Mouse (Mus musculus): ENCODE measurements around the gene Myom3.

The Myom3 gene

GRCm38 (mm10) chr4:135814896-135815295 is 55.4 kb downstream of the Myom3 start:
- DNase-seq (ENCODE audit: low spot score), result no peak

- no peak for DNase-seq (ENCODE audit: low spot score)
These were observed 57.5 kb downstream of the Myom3 start for GRCm38 (mm10) chr4:135816905-135817622.

GRCm38 (mm10) chr4:135818366-135818765 is 58.9 kb downstream of the Myom3 start:
- no peak for DNase-seq (ENCODE audit: low spot score)

GRCm38 (mm10) chr4:135819826-135820526 is 60.5 kb downstream of the Myom3 start:
- DNase-seq (ENCODE audit: low spot score), result peak; percentile 82

- no peak for DNase-seq (ENCODE audit: low spot score)
These were observed 62.3 kb downstream of the Myom3 start for GRCm38 (mm10) chr4:135821772-135822171.

GRCm38 (mm10) chr4:135823298-135823697 is 63.8 kb downstream of the Myom3 start:
- DNase-seq (ENCODE audit: low spot score), result no peak

- DNase-seq (ENCODE audit: low spot score), result no peak
These were observed 64.7 kb downstream of the Myom3 start for GRCm38 (mm10) chr4:135824254-135824653.

GRCm38 (mm10) chr4:135828491-135828890 is 69.0 kb downstream of the Myom3 start:
- peak; percentile 61 for DNase-seq (ENCODE audit: low spot score)

GRCm38 (mm10) chr4:135832070-135832469 is 72.6 kb downstream of the Myom3 start:
- DNase-seq (ENCODE audit: low spot score), result no peak

GRCm38 (mm10) chr4:135833301-135834123 is 74.0 kb downstream of the Myom3 start:
- DNase-seq (ENCODE audit: low spot score), result no peak

- DNase-seq (ENCODE audit: low spot score), result no peak
These were observed 74.7 kb downstream of the Myom3 start for GRCm38 (mm10) chr4:135834124-135834717.

- DNase-seq (ENCODE audit: low spot score), result no peak
These were observed 79.4 kb downstream of the Myom3 start for GRCm38 (mm10) chr4:135838925-135839292.

- no peak for DNase-seq (ENCODE audit: low spot score)
These were observed 79.9 kb downstream of the Myom3 start for GRCm38 (mm10) chr4:135839293-135840011.

GRCm38 (mm10) chr4:135844400-135844799 is 84.9 kb downstream of the Myom3 start:
- no peak for DNase-seq (ENCODE audit: low spot score)

- no peak for DNase-seq (ENCODE audit: low spot score)
These were observed 88.1 kb downstream of the Myom3 start for GRCm38 (mm10) chr4:135847581-135847980.

- no peak for DNase-seq (ENCODE audit: low spot score)
These were observed 91.0 kb downstream of the Myom3 start for GRCm38 (mm10) chr4:135850411-135851095.

GRCm38 (mm10) chr4:135851942-135852341 is 92.4 kb downstream of the Myom3 start:
- DNase-seq (ENCODE audit: low spot score), result no peak

GRCm38 (mm10) chr4:135853987-135854546 is 94.6 kb downstream of the Myom3 start:
- no peak for DNase-seq (ENCODE audit: low spot score)

- DNase-seq (ENCODE audit: low spot score), result no peak
These were observed 95.1 kb downstream of the Myom3 start for GRCm38 (mm10) chr4:135854630-135855029.

GRCm38 (mm10) chr4:135855080-135855479 is 95.6 kb downstream of the Myom3 start:
- DNase-seq (ENCODE audit: low spot score), result no peak

Data from yolk sac, embryonic 10.5 days (tissue).